In the genomic region with DNA sequence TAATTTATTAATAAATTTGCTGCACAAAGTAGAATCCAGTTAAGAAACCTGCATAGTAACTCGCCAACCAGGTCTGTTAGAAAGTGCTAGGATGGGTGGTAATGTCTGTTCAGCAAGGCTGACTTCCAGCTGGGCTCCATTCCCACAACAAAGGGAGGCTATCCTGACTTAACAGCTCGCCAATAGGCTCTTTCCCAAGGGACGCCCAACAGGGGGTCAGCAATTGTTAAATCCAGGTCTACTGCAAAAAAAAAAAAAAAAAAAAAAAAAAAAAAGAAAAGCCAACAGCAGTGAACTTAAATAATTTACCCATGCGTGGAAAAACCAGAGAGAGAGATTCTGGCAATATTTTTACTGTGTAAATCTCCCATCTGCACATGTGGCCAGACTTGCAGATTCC, we compare ENCODE assay signal across 10 mouse cellular contexts.
"Had no signal": no experiment of that assay in that cellular context is flagged by ENCODE, and none has a peak within 500 bp of the region (broad histone marks: within the 10 kb centered on the region; RNA-seq: fewer than 3 reads in every experiment).

No protein-coding gene starts in this region.

- DNase-seq: kidney, postnatal 14 days; liver; lung, adult 18-20 months; right cerebral cortex, postnatal 25 days; thymus, postnatal 36 days had no signal

- H3K9me3 ChIP-seq: limb, embryonic 12.5 days; midbrain, embryonic 13.5 days; neural tube, embryonic 12.5 days had no signal

- H3K4me3 ChIP-seq: left cerebral cortex, adult 2 months; limb, embryonic 12.5 days; midbrain, embryonic 13.5 days; neural tube, embryonic 12.5 days had no signal

- H3K4me1 ChIP-seq: limb, embryonic 12.5 days; midbrain, embryonic 13.5 days; neural tube, embryonic 12.5 days had no signal

- H3K4me2 ChIP-seq: limb, embryonic 12.5 days; midbrain, embryonic 13.5 days; neural tube, embryonic 12.5 days had no signal

- H3K9ac ChIP-seq: limb, embryonic 12.5 days; liver, embryonic 14.5 days; midbrain, embryonic 13.5 days; neural tube, embryonic 12.5 days had no signal

- H3K27me3 ChIP-seq: limb, embryonic 12.5 days; midbrain, embryonic 13.5 days; neural tube, embryonic 12.5 days had no signal

- H3K36me3 ChIP-seq: limb, embryonic 12.5 days; midbrain, embryonic 13.5 days; neural tube, embryonic 12.5 days had no signal

- ATAC-seq: midbrain, embryonic 13.5 days had no signal

- H3K27ac ChIP-seq: left cerebral cortex, adult 2 months; limb, embryonic 12.5 days; liver, embryonic 14.5 days; midbrain, embryonic 13.5 days; neural tube, embryonic 12.5 days had no signal
